Mouse (Mus musculus) myocyte (in vitro differentiated cells): ENCODE data around the gene Mlxip.

ENCODE experiments used
- E2F4 ChIP-seq: IDR thresholded peaks from one replicate; pipeline ENCODE4 v1.6.1; 2011; ENCODE audit warnings: mild to moderate bottlenecking, control low read depth, moderate library complexity; ENCODE audit not compliant: insufficient read depth
- MAX ChIP-seq: IDR thresholded peaks from one replicate; pipeline ENCODE4 v1.6.1; 2011; ENCODE audit warnings: low read depth, mild to moderate bottlenecking, control low read depth
- MYOG ChIP-seq, 3 experiments: IDR thresholded peaks; one replicate each; pipeline ENCODE4 v1.6.1; 2011; ENCODE audit warnings: control low read depth in 2 of 3, low read depth in 2 of 3, mild to moderate bottlenecking in 2 of 3; ENCODE audit not compliant: insufficient read length in 2 of 3, control insufficient read depth in 1 of 3, insufficient read depth in 1 of 3
- POLR2A ChIP-seq: IDR thresholded peaks from one replicate; pipeline ENCODE4 v1.6.1; 2011; ENCODE audit warnings: low read depth, mild to moderate bottlenecking, control low read depth, moderate library complexity; ENCODE audit not compliant: insufficient read length

DNA sequence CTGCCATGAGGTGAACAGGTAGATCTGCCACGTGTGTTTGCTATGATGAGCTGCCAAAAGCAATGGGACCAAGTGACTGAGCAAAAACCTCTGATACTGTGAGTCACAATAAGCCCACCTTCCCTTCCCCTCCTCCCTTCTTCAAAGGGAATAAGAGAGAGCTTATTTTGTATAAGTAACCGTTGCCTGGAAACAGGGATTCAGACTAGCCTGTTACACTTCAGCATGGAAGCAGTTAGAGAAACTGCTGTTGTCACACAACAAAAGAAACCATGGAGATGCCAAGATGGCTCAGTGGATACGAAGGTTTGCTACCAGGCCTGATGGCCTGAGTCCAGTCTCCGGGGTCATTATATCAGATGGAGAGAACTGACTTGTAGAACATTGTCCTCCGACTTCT, 79.2 kb downstream of the Mlxip start:
- TF ChIP-seq E2F4 (no peak), POLR2A (no peak), MYOG (IDR thresholded peaks at IDR 0.05; ENCODE audit: control insufficient read depth in 1 of 3, insufficient read depth in 1 of 3, insufficient read length in 2 of 3, low read depth in 2 of 3) (no peak), MAX (no peak)
